Mouse (Mus musculus) cerebellum, adult 11-12 months (tissue): ENCODE results near the gene Gm5447.

Experiments
- DNase-seq: peaks from one replicate; pipeline ENCODE4 v3.0.0; 2022

Gm5447 gene

DNA sequence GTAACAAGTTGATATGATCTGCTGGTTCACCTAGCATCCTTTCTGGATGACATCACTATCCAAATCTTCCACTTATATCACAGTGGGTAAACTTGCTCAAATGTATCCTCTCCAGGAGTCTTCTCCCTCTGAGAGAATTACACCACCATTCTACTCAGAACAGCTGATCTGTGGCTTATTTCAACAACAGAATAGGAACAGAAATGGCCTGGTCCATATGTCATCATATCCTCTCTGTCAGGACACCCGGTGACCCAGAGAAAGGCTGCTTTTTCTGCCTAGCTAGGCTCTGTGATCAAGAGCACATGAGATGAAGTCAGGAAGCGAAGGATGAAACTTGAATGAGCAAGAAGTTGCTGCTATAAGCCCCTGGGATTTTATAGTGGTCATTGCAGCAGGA, 13.7 kb downstream of the Gm5447 start:
- no peak for DNase-seq

- no peak for DNase-seq
These were observed 15.7 kb downstream of the Gm5447 start for GRCm38 (mm10) chr13:30989710-30990109.

DNA sequence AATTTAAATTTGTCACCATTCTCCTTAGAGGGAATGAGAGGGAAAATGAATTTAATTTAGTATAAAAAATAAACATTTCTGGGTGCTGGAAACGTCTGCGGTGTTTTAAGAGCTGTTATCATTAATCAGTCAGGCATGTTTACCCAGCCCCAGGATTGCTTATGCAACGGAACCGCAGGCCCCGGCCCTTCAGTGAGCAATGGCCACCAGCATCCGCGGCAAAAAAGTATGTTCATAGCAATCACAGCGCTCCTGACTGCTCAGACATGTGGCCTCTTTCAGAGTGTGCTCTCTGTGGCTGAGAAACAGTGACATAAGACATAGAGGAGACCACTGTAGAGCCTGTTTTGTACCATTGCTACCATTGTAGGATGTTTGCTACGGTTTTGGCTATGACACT, 16.2 kb downstream of the Gm5447 start:
- DNase-seq, result no peak

GRCm38 (mm10) chr13:30993819-30994218, 19.8 kb downstream of the Gm5447 start:
- DNase-seq, result no peak

GRCm38 (mm10) chr13:30994249-30994858, 20.4 kb downstream of the Gm5447 start:
- no peak for DNase-seq

- no peak for DNase-seq
These were observed 23.7 kb downstream of the Gm5447 start for GRCm38 (mm10) chr13:30997526-30998253.

DNA sequence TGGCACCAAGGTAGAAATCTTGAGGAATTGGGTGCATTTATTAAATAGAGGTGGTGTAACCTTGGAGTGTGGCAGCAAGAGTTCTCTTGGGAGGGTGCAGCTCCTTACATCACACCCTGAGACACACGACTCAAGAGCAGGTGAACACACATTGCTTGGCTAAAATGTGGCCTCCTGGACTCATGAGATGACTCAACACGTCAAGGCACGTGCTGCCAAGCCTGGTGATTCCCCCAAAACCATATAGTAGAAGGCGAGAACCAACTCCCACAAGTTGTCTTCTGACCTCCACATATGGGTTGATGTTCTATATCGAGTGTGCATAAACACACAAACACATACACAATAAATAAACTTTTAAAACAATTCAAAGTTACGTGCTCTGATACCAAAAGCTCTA, 25.8 kb downstream of the Gm5447 start:
- DNase-seq, result no peak

DNA sequence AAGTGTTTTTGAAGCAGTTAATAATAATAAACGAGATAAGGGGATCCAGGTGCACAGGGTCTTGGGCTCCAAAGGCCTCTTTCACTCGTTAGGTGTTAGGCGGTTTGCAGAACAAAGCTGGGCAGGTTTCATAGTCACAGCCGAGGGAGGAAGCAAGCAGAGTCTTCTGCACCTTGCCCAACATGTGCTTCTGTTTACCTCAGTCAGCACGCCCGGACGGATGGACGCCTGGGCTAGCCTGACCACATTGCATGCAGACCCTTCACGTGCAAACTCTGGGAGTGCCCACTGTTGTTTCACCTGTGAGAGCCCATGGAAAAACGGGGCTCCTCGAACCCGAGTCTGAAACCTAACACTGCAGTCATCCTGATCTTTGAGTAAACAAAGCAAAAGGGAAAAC, 30.5 kb downstream of the Gm5447 start:
- DNase-seq, result no peak

- no peak for DNase-seq
These were observed 31.0 kb downstream of the Gm5447 start for GRCm38 (mm10) chr13:31004995-31005394.

DNA sequence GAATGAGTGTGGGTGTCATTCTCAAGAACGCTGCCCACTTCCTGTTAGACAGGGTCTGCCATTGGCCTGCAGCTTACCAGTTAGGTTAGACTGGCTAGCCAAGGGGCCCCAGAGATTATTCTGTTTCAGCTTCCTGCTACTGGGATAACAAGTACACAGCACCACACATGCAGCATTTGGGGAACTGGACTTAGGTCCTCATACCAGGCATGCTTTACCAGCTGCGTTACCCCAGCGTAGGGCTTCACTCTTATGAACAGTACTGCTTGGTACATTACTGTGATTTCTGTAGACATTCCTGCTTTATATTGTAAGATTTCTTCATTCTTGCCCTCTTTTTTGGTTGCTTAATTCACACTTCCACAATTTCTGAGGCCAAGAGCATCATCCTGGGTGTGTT, 43.5 kb downstream of the Gm5447 start:
- DNase-seq, result no peak

- no peak for DNase-seq
These were observed 47.5 kb downstream of the Gm5447 start for GRCm38 (mm10) chr13:31021514-31021913.

- DNase-seq, result no peak
These were observed 47.9 kb downstream of the Gm5447 start for GRCm38 (mm10) chr13:31021927-31022326.

DNA sequence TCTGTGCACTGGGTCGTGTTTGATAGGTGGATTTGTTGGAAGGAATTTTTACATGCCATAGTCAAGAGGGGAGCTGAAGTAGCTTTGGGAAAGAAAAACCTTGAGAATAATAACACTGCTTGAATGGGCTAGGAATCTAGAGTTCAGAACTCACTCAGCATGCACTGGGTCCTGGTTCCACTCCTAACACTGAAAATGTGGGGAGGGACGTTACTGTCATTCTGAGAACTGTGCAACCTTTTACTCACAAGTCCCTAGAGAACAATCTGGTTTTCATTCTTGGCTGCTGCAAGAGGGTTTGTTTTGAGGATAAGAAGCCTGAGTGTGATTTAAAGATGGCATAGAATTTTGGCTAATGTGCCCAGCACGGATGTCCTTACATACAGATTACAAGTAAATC, 49.7 kb downstream of the Gm5447 start:
- no peak for DNase-seq
